Mouse (Mus musculus) effector memory CD4-positive, alpha-beta T cell, adult 7 months (primary cell): Measurements from ENCODE around the gene Gm28729. TPM values are rescaled to one million over a fixed set of nuclear protein-coding genes. Genes with fewer than 3 reads are reported as not detected.

ENCODE experiments used
- polyA plus RNA-seq: library from polyadenylated mRNA; unstranded; fragments of 100-300 nt; shearing (Covaris generic); gene quantifications from one replicate; pipeline ENCODE4 v1.2.1, GENCODE M21; 2017

Gene Gm28729
- polyA plus RNA-seq: 0.32 TPM

DNA sequence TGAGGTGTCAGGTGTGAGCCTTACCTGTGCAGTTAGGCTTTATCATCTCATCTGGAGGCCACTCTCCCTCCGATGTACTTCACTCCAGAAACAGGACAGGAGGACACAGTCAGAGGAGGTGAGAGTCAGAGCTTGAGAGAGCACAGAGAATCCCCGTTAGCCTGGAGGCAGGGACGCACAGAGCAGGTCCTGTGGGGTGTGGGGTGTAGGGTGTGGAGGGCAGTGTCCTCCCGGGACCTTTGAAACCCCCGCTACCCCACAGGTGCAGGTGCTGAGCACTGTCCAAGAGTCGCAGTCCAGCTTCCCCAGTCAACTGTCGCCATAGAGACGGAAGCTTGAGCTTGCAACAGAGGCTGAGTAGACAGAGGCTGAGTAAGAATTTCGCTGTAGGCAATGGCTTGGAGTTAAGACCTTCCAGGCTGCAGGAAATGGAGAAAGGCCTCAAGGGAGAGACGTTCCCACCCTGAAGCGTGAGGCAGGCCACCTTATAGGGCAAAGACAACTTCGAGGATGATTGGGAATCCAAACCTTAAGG, at the start of gene Gm28729:
Gene Gm28729, minus strand, starts transcription at position 293 of the 535 bp plus-strand sequence.

GRCm38 (mm10) chr9:96478071-96478888, 46.8 kb downstream of the Gm28729 start, which contains the start of gene Rnf7:
Gene Rnf7, minus strand, starts transcription at chr9:96478675.

Other genes starting within 250 kb of the Gm28729 start
- gene Atp1b3, start 160.8 kb downstream of the Gm28729 start, polyA plus RNA-seq: 861 TPM
- gene Rnf7, start 46.6 kb downstream of the Gm28729 start, polyA plus RNA-seq: 63.1 TPM
- 66.5 TPM for gene Rasa2, start 106.4 kb upstream of the Gm28729 start, polyA plus RNA-seq
- 30.0 TPM for gene Zbtb38, start 227.6 kb upstream of the Gm28729 start, polyA plus RNA-seq